Mouse (Mus musculus) limb, embryonic 12.5 days (tissue): Measurements from ENCODE around the gene Ctnnbip1. TPM values are rescaled to one million over a fixed set of nuclear protein-coding genes. Genes with fewer than 3 reads are reported as not detected.

Source experiments
- ATAC-seq: fragments of 200-750 bp; cut with Nextera tagmentation; 2 replicates; pipeline ENCODE4 v1.8.0; 2017; ENCODE audit warnings: low read depth, moderate TSS enrichment; ENCODE audit not compliant: insufficient number of reproducible peaks, insufficient read depth, low FRiP score, low TSS enrichment
- H3K27ac ChIP-seq: fragments of 300-500 bp; sonication (generic); 2 replicates; pipeline ENCODE4 v1.5.1; 2016; ENCODE audit warnings: mild to moderate bottlenecking, moderate library complexity
- H3K27me3 ChIP-seq: fragments of 300-500 bp; sonication (generic); 2 replicates; pipeline ENCODE4 v1.6.1; 2016; ENCODE audit warnings: mild to moderate bottlenecking, moderate library complexity
- H3K36me3 ChIP-seq: fragments of 300-500 bp; sonication (generic); 2 replicates; pipeline ENCODE4 v1.6.1; 2016; ENCODE audit warnings: mild to moderate bottlenecking, moderate library complexity
- H3K4me1 ChIP-seq: fragments of 300-500 bp; sonication (generic); replicated peaks from 2 replicates; pipeline ENCODE4 v1.6.1; 2016
- H3K4me2 ChIP-seq: fragments of 300-500 bp; sonication (generic); 2 replicates; pipeline ENCODE4 v1.6.1; 2016; ENCODE audit warnings: mild to moderate bottlenecking, moderate library complexity
- H3K4me3 ChIP-seq: fragments of 300-500 bp; sonication (generic); replicated peaks from 2 replicates; pipeline ENCODE4 v1.5.1; 2016; ENCODE audit warnings: mild to moderate bottlenecking
- H3K9ac ChIP-seq: fragments of 300-500 bp; sonication (generic); replicated peaks from 2 replicates; pipeline ENCODE4 v1.6.1; 2016; ENCODE audit warnings: mild to moderate bottlenecking, moderate library complexity
- H3K9me3 ChIP-seq: fragments of 300-500 bp; sonication (generic); 2 replicates; pipeline ENCODE4 v1.6.1; 2016; ENCODE audit warnings: mild to moderate bottlenecking, moderate library complexity
- WGBS: fragments of 180-500 bp; shearing (Covaris S2); methylation state at CpG from one replicate; pipeline ENCODE4 v1.1.7; 2016; 5-methylcytosine and 5-hydroxymethylcytosine counted together
- polyA plus RNA-seq: library from polyadenylated mRNA; unstranded; fragments of >200 nt; fragmentation: Nextera tagmentation; extraction: Ambion mirVana; gene quantifications from 2 replicates; pipeline ENCODE4 v1.2.1, GENCODE M21; 2016

The Ctnnbip1 gene
- polyA plus RNA-seq, 1 experiment from 2014 or later, result 92.3 TPM

DNA sequence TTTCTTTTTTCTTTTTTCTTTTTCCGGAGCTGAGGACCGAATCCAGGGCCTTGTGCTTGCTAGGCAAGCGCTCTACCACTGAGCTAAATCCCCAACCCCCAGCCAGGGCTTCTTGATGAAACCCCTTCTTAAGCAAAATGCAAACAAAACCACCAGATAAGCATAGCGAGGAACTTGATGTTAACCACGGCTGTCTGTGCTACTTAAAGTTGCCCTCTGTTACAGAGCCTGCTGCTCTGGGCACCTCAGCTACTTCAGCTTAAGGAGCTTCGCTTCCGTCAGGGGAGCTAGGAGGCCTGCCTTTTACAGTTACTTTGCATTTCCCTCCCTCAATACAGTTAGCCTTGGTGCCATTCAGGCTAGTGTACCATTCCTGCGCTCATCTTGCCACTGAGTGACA is 19.1 kb upstream of the Ctnnbip1 start:
- Histone ChIP-seq H3K4me3 (no peak overlapping the region), H3K27ac (no peak overlapping the region), H3K9me3 (no peaks in the 10 kb centered on the region), H3K4me1 (no peaks in the 10 kb centered on the region), H3K36me3 (peaks cover 76% of the 10 kb centered on the region), H3K9ac (no peak overlapping the region), H3K4me2 (no peak overlapping the region), H3K27me3 (no peaks in the 10 kb centered on the region)
- 87% methylated on average over 8 of the region's 8 CpGs for WGBS
- no peak for ATAC-seq

- Histone ChIP-seq H3K27ac (no peak overlapping the region), H3K4me1 (peaks cover 5% of the 10 kb centered on the region), H3K36me3 (peaks cover 67% of the 10 kb centered on the region), H3K9ac (no peak overlapping the region), H3K4me2 (no peak overlapping the region), H3K4me3 (no peak overlapping the region), H3K27me3 (no peaks in the 10 kb centered on the region), H3K9me3 (no peaks in the 10 kb centered on the region)
- 90% methylated on average over 5 of the region's 5 CpGs for WGBS
- no peak for ATAC-seq
These were observed 18.2 kb upstream of the Ctnnbip1 start for GRCm38 (mm10) chr4:149499790-149500189.

GRCm38 (mm10) chr4:149504363-149504762 is 13.7 kb upstream of the Ctnnbip1 start:
- Histone ChIP-seq H3K9ac (no peak overlapping the region), H3K27ac (peak overlapping the region; percentile 84), H3K36me3 (peaks cover 29% of the 10 kb centered on the region), H3K9me3 (no peaks in the 10 kb centered on the region), H3K4me2 (no peak overlapping the region; the same call in 1 of the 2 replicates), H3K4me1 (peaks cover 10% of the 10 kb centered on the region), H3K27me3 (no peaks in the 10 kb centered on the region), H3K4me3 (no peak overlapping the region)
- 75% methylated on average over 5 of the region's 5 CpGs for WGBS
- ATAC-seq, result 0 out of 2 replicates have a peak, but pooled peaks have one; percentile 41

DNA sequence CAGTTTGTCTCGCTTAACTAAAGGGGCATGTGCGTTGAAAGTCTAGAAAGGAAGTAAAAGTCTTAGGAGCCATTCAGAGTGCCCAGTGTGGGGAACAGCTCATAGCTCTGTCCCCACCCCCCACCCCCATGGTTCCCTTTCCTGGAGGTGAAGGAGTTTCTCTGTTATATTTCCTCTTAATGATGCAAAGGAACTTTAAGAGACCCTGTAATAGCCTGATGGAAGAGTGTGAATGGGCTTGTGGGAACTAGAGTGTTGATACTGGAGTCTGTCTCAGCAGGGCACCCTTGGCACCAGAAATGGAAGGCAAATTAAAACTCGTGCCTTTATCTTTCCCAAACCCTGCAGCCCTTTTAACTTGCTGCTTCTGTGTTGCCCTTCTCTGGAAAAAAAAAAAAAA is 13.2 kb upstream of the Ctnnbip1 start:
- no peak overlapping the region; the same call in 1 of the 2 replicates for H3K4me2 ChIP-seq

DNA sequence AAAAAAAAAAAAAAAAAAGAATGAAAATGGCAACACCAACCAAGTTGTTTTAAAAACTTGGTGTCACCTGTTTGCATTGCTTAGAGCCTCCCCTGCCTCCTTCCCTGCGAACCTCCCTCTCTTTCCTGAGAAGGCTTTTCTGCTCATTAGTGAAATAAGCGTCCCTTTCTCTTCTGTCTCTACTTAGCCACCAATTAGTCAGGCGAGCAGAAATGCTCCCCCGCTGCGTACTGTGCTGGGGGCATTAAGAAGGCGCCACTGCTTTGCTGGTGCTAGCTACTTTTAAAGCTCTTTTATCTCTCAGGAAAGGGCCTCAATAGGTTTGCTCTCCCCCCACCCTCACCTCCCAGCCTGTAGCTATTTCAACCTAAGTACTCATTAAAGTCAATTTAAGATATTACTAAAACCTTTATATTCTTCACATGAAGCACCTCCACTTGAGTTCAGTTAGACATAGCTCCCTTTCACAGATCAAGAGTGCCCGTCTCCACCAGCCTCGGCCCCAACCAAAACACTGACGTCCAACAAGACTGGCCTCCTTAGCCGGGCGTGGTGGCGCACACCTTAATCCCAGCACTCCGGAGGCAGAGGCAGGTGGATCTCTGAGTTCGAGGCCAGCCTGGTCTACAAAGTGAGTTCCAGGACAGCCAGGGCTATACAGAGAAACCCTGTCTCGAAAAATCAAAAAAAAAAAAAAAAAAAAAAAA is 12.6 kb upstream of the Ctnnbip1 start:
- peak; percentile 37; the same call in 1 of the 2 replicates for ATAC-seq
- 51% methylated on average over 15 of the region's 15 CpGs for WGBS
- peak overlapping the region; percentile 66; the same call in 1 of the 2 replicates for H3K27ac ChIP-seq

More for the DNA sequence above, 13.2 kb upstream of the Ctnnbip1 start:
- Histone ChIP-seq H3K27me3 (no peaks in the 10 kb centered on the region), H3K4me3 (no peak overlapping the region), H3K27ac (peak overlapping the region; percentile 84), H3K9ac (no peak overlapping the region), H3K9me3 (no peaks in the 10 kb centered on the region), H3K36me3 (peaks cover 25% of the 10 kb centered on the region), H3K4me1 (peaks cover 10% of the 10 kb centered on the region)
- ATAC-seq, result peak; percentile 71; the same call in 1 of the 2 replicates
- WGBS, result 31% methylated on average over 3 of the region's 3 CpGs

DNA sequence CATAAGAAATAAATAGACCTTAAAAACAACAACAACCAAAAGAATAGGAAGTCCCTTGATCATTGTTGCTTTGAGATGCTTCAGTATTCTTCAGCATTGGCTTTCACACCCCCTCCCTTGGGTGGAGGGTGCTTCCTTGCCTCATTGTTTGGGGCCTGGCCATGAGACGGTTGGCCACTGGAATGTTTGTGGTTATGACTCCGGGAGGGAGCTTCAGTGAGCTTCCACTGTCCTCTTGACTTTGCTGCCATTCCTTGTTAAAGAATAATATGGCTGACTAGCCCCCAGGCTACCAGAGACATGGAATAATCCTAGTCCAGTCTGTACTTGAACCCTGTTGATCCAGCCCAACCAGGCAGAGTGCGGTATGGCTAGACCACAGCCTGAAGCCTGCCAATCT is 11.1 kb upstream of the Ctnnbip1 start:
- H3K36me3 ChIP-seq, result peaks cover 7% of the 10 kb centered on the region
- H3K27me3 ChIP-seq, result no peaks in the 10 kb centered on the region
- no peak overlapping the region for H3K27ac ChIP-seq
- H3K9ac ChIP-seq, result no peak overlapping the region
- H3K4me2 ChIP-seq, result no peak overlapping the region
- 84% methylated on average over 3 of the region's 3 CpGs for WGBS
- H3K4me1 ChIP-seq, result peaks cover 10% of the 10 kb centered on the region
- no peak for ATAC-seq
- no peak overlapping the region for H3K4me3 ChIP-seq
- no peaks in the 10 kb centered on the region for H3K9me3 ChIP-seq

More for the DNA sequence above, 12.6 kb upstream of the Ctnnbip1 start:
- no peaks in the 10 kb centered on the region for H3K27me3 ChIP-seq
- H3K9ac ChIP-seq, result no peak overlapping the region
- peaks cover 21% of the 10 kb centered on the region for H3K36me3 ChIP-seq
- no peak overlapping the region for H3K4me2 ChIP-seq
- H3K9me3 ChIP-seq, result no peaks in the 10 kb centered on the region
- peaks cover 10% of the 10 kb centered on the region for H3K4me1 ChIP-seq
- no peak overlapping the region for H3K4me3 ChIP-seq

GRCm38 (mm10) chr4:149511221-149511646 is 6.8 kb upstream of the Ctnnbip1 start:
- H3K4me3 ChIP-seq, result no peak overlapping the region
- WGBS, result 51% methylated on average over 6 of the region's 6 CpGs
- H3K9me3 ChIP-seq, result no peaks in the 10 kb centered on the region
- no peaks in the 10 kb centered on the region for H3K36me3 ChIP-seq
- no peaks in the 10 kb centered on the region; the same call in 1 of the 2 replicates for H3K4me1 ChIP-seq
- no peak for ATAC-seq
- no peak overlapping the region for H3K4me2 ChIP-seq
- H3K27ac ChIP-seq, result no peak overlapping the region
- no peaks in the 10 kb centered on the region for H3K27me3 ChIP-seq
- no peak overlapping the region for H3K9ac ChIP-seq

DNA sequence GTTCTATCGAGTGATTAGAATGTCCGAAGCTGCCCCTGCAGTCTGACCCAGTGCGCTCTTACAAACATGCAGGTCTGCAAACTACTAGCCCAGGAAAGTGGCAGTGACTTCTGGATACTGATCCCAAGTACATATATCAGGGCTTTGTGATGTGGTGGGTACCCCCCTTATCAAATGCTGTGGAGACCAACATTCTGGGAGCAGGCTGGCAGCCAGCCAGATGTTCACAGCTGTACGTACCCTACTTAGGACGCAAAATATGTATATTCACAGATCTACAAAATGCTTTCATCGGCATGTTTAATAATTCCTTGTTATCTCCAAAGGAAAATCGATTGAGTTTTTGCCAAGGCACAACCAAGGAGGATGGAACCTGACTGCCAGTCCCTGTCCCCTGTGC is 6.0 kb upstream of the Ctnnbip1 start:
- no peak overlapping the region for H3K4me2 ChIP-seq
- no peaks in the 10 kb centered on the region for H3K27me3 ChIP-seq
- H3K27ac ChIP-seq, result no peak overlapping the region
- H3K4me1 ChIP-seq, result no peaks in the 10 kb centered on the region; the same call in 1 of the 2 replicates
- ATAC-seq, result no peak
- H3K36me3 ChIP-seq, result no peaks in the 10 kb centered on the region
- H3K9me3 ChIP-seq, result no peaks in the 10 kb centered on the region
- no peak overlapping the region for H3K4me3 ChIP-seq
- H3K9ac ChIP-seq, result no peak overlapping the region
- WGBS, result 92% methylated on average over 7 of the region's 7 CpGs

- no peak overlapping the region for H3K4me2 ChIP-seq
- no peak overlapping the region for H3K4me3 ChIP-seq
- 86% methylated on average over 5 of the region's 5 CpGs for WGBS
- no peak for ATAC-seq
- no peaks in the 10 kb centered on the region for H3K9me3 ChIP-seq
- H3K36me3 ChIP-seq, result no peaks in the 10 kb centered on the region
- no peak overlapping the region for H3K9ac ChIP-seq
- H3K27me3 ChIP-seq, result no peaks in the 10 kb centered on the region
- peaks cover 15% of the 10 kb centered on the region for H3K4me1 ChIP-seq
- H3K27ac ChIP-seq, result no peak overlapping the region
These were observed 2.3 kb upstream of the Ctnnbip1 start for GRCm38 (mm10) chr4:149515706-149516105.

DNA sequence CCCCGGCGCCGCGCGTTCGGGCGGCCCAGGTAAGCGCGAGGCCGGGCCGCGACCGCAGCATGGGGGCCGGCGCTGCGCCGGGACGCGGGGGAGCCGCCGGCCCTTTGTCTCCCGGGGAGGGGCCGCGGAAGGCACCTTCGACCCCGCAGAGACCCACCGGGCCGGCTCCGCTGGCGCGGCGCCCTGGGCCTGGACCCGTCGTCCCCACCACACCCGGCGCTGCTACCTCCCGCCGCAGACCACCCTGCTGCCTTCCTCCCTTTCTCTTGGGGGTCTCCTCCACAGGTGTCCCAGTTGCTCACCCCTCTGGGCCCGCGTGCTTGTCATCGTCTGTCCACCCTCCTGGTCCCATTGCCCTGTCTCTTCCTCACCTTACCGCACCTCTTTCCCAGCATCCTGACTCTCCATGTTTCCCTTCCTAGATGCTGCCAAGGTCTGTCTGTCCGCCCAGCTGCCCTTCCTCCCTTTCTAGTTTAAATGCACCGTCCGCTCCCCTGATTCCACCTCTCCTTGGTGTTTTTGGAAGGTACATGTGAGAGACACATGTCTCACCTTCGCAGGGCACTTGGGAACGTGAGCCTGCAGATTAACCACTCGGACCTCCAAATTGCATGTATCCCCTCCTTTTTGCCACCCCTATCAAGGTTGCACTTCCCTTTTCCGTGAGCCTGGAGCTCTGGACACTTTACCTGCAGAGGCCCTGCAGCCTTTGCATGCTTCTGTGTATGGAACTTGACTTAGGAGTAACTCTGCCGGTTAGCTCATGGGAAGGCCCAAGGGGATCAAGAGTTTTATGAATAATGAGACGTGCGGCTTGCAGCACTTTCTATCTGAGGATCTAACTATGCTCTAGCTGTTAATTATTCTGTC is 550 bp downstream of the Ctnnbip1 start:
- peaks cover 23% of the 10 kb centered on the region for H3K4me1 ChIP-seq
- peak overlapping the region; percentile 69 for H3K27ac ChIP-seq
- WGBS, result 3% methylated on average over 29 of the region's 52 CpGs
- H3K36me3 ChIP-seq, result no peaks in the 10 kb centered on the region
- H3K9ac ChIP-seq, result peak overlapping the region; percentile 94
- H3K9me3 ChIP-seq, result no peaks in the 10 kb centered on the region
- peak overlapping the region; percentile 88 for H3K4me2 ChIP-seq
- peak overlapping the region; percentile 93 for H3K4me3 ChIP-seq
- ATAC-seq, result peak; percentile 33
- no peaks in the 10 kb centered on the region for H3K27me3 ChIP-seq

DNA sequence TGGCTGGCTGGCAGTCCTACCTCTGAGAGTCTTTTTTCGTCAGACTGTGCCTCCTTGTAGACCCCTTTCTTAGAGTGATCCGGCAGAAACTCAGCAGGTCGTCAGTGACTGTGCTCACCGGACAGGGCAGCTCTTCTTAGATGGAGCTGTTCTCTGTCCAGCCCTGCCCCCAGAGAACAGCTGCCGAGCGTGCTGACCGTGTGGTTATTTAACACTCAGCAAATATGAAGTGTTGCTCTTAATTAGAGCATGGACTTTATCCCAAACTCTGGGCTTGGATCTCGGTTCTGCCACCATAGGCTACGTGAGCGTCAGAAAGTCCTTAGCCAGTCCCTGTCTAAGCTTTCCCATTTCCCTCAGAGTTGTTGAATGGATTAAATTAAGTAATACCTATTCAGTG is 3.2 kb downstream of the Ctnnbip1 start:
- no peaks in the 10 kb centered on the region for H3K36me3 ChIP-seq
- H3K27me3 ChIP-seq, result no peaks in the 10 kb centered on the region
- no peak overlapping the region for H3K9ac ChIP-seq
- no peak overlapping the region for H3K4me2 ChIP-seq
- no peak for ATAC-seq
- H3K4me3 ChIP-seq, result no peak overlapping the region
- 71% methylated on average over 10 of the region's 10 CpGs for WGBS
- H3K4me1 ChIP-seq, result peaks cover 38% of the 10 kb centered on the region
- H3K27ac ChIP-seq, result no peak overlapping the region
- H3K9me3 ChIP-seq, result no peaks in the 10 kb centered on the region
